Mouse (Mus musculus): ENCODE measurements at regions not wholly inside any gene's neighbourhood (a gene's known extent, or its start where the extent isn't known, plus 50 kb on each side); places are given as distances from the start of the nearest gene placed in this dataset.

GRCm38 (mm10) chr3:104297112-104297511 lies 76.9 kb upstream of the Magi3 start:
- DNase-seq = no peak
- intact Hi-C loops (cut with DNase I) = no loop called here

DNA sequence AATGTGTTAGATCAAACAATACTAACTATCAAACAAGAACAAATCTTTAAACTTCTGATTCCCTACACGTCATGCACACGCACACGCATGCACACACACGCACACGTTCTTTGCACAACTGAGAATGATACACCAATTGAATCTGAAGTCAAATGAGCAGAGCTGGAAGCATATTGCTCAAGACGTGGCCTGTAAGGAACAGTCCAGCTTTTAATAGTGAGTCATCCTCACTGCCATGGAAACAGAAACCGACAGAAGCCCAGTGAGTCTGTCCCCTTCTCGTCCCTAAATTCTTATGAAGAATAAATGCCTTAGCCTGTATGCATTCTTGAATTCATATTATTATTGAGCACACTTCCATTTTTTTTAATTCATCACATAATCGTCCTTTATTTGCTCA lies 75.7 kb upstream of the Magi3 start:
- intact Hi-C loops (cut with DNase I) = loop anchor here (1.0 kb wide), 1 partner anchor 43 kb away; no protein-coding TSS in a partner anchor

GRCm38 (mm10) chr3:104295015-104295719 lies 75.0 kb upstream of the Magi3 start:
- intact Hi-C loops (cut with DNase I) = loop anchor here (1.0 kb wide), 1 partner anchor 42 kb away; no protein-coding TSS in a partner anchor
- peak in 1 of 2 experiments; percentile 26 for DNase-seq

More for the DNA sequence above, 75.7 kb upstream of the Magi3 start:
- peak; percentile 3 to 10 for DNase-seq

DNA sequence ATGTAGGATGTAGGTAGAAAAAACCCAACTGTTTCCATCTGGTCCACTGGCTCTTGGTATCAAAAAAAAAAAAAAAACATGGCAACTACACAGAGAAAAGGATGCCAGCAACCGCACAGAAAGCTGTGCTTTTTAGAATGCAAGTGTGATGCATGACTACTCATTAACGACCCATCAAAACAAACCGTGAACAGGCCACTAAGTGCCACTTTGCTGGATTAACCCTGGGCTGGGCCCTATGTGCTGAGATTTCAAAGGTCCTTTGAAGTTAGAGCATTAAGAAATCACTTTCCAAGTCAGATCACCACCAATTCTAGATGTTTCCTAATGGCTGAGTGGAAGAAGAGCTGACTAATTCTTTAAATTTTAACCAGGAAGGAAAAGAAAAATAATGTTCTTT lies 73.7 kb upstream of the Magi3 start:
- intact Hi-C loops (cut with DNase I) = no loop called here
- no peak for DNase-seq

GRCm38 (mm10) chr3:104288970-104289680 lies 69.0 kb upstream of the Magi3 start:
- intact Hi-C loops (cut with DNase I) = no loop called here
- DNase-seq = no peak

DNA sequence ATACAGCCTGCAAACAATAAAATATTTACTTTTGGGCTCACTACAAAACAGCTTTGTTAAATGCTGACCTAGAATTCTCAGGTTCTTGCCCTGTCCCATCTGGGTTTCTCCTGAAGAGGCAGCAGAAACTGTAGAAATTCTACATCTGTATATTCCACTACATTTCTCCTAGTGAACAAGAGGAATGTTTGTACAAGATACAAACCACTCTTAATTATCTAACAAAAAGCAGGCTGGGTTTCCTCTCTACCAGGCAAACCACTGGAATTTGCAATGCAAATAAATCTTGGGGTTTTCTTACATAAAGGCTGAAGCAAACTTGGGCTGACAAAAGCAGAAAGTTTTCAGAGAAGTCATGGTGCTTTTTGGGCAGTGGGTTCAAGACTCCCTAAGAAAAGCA lies 67.7 kb upstream of the Magi3 start:
- intact Hi-C loops (cut with DNase I) = no loop called here
- no peak for DNase-seq

- DNase-seq = no peak
- intact Hi-C loops (cut with DNase I) = no loop called here
Observed at GRCm38 (mm10) chr3:104284961-104285360, 64.8 kb upstream of the Magi3 start.

GRCm38 (mm10) chr3:104283855-104284254 lies 63.7 kb upstream of the Magi3 start:
- intact Hi-C loops (cut with DNase I) = no loop called here
- DNase-seq = no peak

DNA sequence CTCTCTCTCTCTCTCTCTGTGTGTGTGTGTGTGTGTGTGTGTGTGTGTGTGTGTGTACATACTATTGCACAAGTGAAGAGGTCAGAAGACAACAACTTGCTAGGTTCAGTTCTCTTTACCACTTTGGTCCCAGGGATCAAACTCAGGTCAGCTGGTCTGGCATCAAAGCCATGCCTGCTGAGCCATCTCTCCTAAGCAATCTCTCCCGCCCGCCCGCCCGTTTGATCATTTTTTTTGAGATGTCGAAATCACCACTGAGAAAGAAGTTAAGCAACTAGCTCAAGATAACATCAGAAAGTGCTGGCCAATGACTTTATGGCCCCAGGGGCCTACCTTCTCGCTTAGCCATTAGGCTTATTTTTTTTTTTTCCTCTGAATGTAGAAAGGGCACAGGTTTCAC lies 59.3 kb upstream of the Magi3 start:
- DNase-seq = no peak

DNA sequence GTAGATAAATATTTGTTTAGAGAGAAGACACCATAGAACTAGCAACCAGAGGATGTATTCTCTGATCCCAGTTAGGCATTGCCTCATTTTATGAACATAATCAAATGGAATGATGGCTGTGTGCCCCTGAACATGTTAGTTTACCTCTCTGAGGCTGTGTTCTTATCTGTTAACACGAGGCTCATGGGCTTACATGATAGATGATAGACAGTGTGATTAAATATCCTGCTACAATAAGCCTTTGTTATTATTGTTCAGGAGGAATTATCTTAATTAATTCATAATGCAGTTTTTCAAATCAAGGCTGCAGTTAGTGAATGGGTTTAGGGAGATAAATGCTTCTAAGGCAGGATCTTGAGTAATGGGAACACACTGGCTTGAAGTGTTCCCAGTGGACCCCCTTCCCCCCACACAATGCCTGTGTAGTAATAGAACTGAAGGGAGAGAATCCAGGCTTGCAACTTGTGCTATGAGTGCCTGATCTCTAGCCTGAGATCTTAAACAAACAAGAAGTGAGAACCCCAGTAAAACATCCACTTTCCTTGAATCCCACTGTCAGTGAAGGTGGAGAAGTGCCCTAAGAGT lies 54.6 kb upstream of the Magi3 start:
- intact Hi-C loops (cut with DNase I) = no loop called here
- DNase-seq = no peak

More for the DNA sequence above, 59.3 kb upstream of the Magi3 start:
- intact Hi-C loops (cut with DNase I) = no loop called here

DNA sequence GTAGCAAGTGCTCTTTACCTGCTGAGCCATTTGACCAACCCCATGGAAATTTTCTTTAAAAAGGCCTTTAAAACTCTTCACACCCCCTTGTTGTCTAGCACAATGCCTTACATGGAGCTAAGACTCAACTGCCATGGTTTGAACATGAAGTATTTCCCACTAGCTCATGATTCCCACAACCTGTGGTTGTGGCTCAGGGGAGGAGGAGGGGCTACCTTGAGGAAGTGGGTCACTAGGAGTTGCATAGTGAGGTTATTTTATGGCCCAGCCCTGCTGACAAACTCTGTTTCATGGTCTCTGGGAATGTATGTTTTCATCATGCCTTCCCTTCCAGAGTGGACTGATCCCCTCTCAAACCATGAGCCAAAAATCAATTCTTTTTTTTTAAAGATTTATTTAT lies 53.9 kb upstream of the Magi3 start:
- no peak for DNase-seq
- intact Hi-C loops (cut with DNase I) = no loop called here

Data from heart, postnatal 14 days (tissue).